Mouse (Mus musculus) intestine, embryonic 16.5 days (tissue): ENCODE results near the gene Slc28a3. TPM values are rescaled to one million over a fixed set of nuclear protein-coding genes. Genes with fewer than 3 reads are reported as not detected.

Experiments used
- ATAC-seq: fragments of 200-750 bp; cut with Nextera tagmentation; 2 replicates; pipeline ENCODE4 v1.8.0; 2017; ENCODE audit warnings: moderate TSS enrichment, moderate library complexity
- H3K27ac ChIP-seq: fragments of 300-500 bp; sonication (generic); 2 replicates; pipeline ENCODE4 v1.5.1; 2014; ENCODE audit warnings: mild to moderate bottlenecking, low read length
- H3K27me3 ChIP-seq: fragments of 300-500 bp; sonication (generic); replicated peaks from 2 replicates; pipeline ENCODE4 v1.6.1; 2014; ENCODE audit warnings: low read length, control low read depth, mixed read lengths; ENCODE audit not compliant: control insufficient read depth, insufficient read depth
- H3K36me3 ChIP-seq: fragments of 300-500 bp; sonication (generic); 2 replicates; pipeline ENCODE4 v1.6.1; 2014; ENCODE audit warnings: low read length, control low read depth; ENCODE audit not compliant: control insufficient read depth, insufficient read depth
- H3K4me1 ChIP-seq: fragments of 300-500 bp; sonication (generic); 2 replicates; pipeline ENCODE4 v1.6.1; 2014; ENCODE audit warnings: low read length, control low read depth, mixed read lengths; ENCODE audit not compliant: control insufficient read depth, insufficient read depth
- H3K4me2 ChIP-seq: fragments of 300-500 bp; sonication (generic); 2 replicates; pipeline ENCODE4 v1.6.1; 2014; ENCODE audit warnings: low read depth, low read length, control low read depth
- H3K4me3 ChIP-seq: fragments of 300-500 bp; sonication (generic); 2 replicates; pipeline ENCODE4 v1.5.1; 2014; ENCODE audit warnings: mild to moderate bottlenecking, low read length
- H3K9ac ChIP-seq: fragments of 300-500 bp; sonication (generic); 2 replicates; pipeline ENCODE4 v1.6.1; 2014; ENCODE audit warnings: low read depth, low read length
- H3K9me3 ChIP-seq: fragments of 300-500 bp; sonication (generic); 2 replicates; pipeline ENCODE4 v1.6.1; 2016; ENCODE audit warnings: low read length, control low read depth; ENCODE audit not compliant: control insufficient read depth
- WGBS: fragments of 180-500 bp; shearing (Covaris S2); extraction: QIAGEN DNeasy Blood & Tissue Kit; methylation state at CpG from one replicate; pipeline ENCODE4 v1.1.7; 2014; 5-methylcytosine and 5-hydroxymethylcytosine counted together
- polyA plus RNA-seq: library from polyadenylated mRNA; unstranded; fragments of >200 nt; fragmentation: Nextera tagmentation; extraction: Ambion mirVana; gene quantifications from 2 replicates; pipeline ENCODE4 v1.2.1, GENCODE M21; 2015

Gene Slc28a3
- 0.32 and 0.43 TPM in 2 replicates for polyA plus RNA-seq

DNA sequence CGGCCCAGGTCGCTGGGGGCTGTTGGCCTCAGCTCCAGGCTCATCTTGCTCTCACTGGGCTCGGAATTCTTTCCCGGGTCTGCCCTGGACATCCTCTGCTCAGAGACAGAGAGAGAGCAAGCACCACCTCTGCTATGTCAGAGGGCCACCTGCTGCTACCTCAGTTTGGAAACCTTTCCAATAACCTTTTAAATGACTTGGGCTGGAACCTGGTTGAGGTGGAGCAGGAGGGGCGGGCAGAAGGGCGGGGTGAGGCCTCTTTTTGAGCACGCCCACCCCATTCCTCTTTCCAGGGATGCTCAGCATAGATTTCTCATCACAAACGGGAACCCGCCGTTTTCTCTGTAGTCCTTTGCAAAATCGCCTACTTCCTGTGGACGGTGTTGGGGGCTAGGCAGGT, at the start of gene Slc28a3:
Gene Slc28a3 (minus strand): TSS at position 162 of the 400 bp plus-strand sequence.
- Histone ChIP-seq H3K36me3 (no peaks in the 10 kb centered on the region), H3K4me3 (no peak within 1 kb of the TSS), H3K27ac (no peak within 1 kb of the TSS), H3K4me1 (0 out of 2 replicates have a peak, but pooled peaks cover 2% of the 10 kb centered on the region), H3K9me3 (no peaks in the 10 kb centered on the region), H3K27me3 (no peaks in the 10 kb centered on the region), H3K9ac (no peak within 1 kb of the TSS), H3K4me2 (no peak within 1 kb of the TSS)
- WGBS, result 14% methylated on average over 12 of the region's 12 CpGs
- no peak for ATAC-seq

DNA sequence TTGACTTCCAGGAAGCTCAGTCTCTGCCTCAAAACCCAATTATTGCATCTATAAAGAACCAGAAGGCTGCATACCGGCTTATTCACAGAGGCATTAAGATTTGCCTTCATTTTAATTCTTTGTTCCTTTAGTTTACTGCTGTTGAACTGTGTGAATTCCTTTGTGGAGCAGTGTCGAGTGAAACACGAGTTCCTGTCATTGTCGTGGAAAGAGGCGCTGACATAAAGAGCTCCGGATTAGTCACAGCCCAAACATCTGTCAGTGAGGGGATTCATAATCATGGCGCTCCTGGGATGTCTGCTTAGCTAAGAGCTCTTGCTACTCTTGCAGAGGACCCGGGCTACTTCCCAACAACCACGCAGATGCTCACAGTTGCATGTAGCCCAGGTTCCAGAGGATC, 47.3 kb upstream of the Slc28a3 start:
- Histone ChIP-seq H3K4me3 (no peak overlapping the region), H3K4me1 (no peaks in the 10 kb centered on the region), H3K27ac (no peak overlapping the region), H3K27me3 (no peaks in the 10 kb centered on the region), H3K4me2 (no peak overlapping the region), H3K9me3 (no peaks in the 10 kb centered on the region), H3K36me3 (no peaks in the 10 kb centered on the region), H3K9ac (no peak overlapping the region)
- 44% methylated on average over 9 of the region's 9 CpGs for WGBS
- no peak for ATAC-seq

- H3K27me3 ChIP-seq, result no peaks in the 10 kb centered on the region
- H3K4me3 ChIP-seq, result no peak overlapping the region
- H3K4me1 ChIP-seq, result no peaks in the 10 kb centered on the region
- no peak overlapping the region for H3K4me2 ChIP-seq
- H3K36me3 ChIP-seq, result no peaks in the 10 kb centered on the region
- 74% methylated on average over 3 of the region's 3 CpGs for WGBS
- H3K9me3 ChIP-seq, result no peaks in the 10 kb centered on the region
- no peak for ATAC-seq
- no peak overlapping the region for H3K27ac ChIP-seq
- no peak overlapping the region for H3K9ac ChIP-seq
These were observed 46.2 kb upstream of the Slc28a3 start for GRCm38 (mm10) chr13:58656885-58657284.

- Histone ChIP-seq H3K9ac (no peak overlapping the region), H3K4me2 (no peak overlapping the region), H3K9me3 (no peaks in the 10 kb centered on the region), H3K4me1 (no peaks in the 10 kb centered on the region), H3K27ac (no peak overlapping the region), H3K27me3 (no peaks in the 10 kb centered on the region), H3K4me3 (no peak overlapping the region), H3K36me3 (no peaks in the 10 kb centered on the region)
- WGBS, result 75% methylated on average over 10 of the region's 10 CpGs
- no peak for ATAC-seq
These were observed 44.9 kb upstream of the Slc28a3 start for GRCm38 (mm10) chr13:58655552-58655951.

DNA sequence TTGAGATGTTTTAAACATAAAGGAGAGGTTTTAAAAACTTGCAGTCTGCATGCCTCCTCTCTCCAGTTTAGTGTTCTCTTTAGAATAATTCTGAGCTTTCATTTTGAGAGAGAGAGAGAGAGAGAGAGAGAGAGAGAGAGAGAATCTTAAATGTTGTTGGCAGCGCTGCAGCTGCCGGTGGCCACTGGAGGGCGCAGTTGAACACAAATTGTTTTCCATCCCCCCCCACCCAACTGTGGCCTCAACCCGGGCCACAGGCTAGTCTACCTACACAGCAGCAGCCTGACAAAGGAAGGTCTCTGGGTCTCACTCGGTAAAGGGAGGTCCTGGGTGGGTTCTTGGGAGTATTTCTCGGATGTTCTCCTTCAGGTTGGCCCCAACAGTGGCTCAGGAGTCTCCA, 29.7 kb upstream of the Slc28a3 start:
- WGBS, result 10% methylated on average over 6 of the region's 6 CpGs
- ATAC-seq, result no peak
- H3K4me2 ChIP-seq, result no peak overlapping the region
- H3K9ac ChIP-seq, result no peak overlapping the region
- no peak overlapping the region for H3K4me3 ChIP-seq
- no peaks in the 10 kb centered on the region for H3K27me3 ChIP-seq
- H3K27ac ChIP-seq, result no peak overlapping the region
- no peaks in the 10 kb centered on the region for H3K9me3 ChIP-seq
- no peaks in the 10 kb centered on the region for H3K36me3 ChIP-seq
- H3K4me1 ChIP-seq, result no peaks in the 10 kb centered on the region

DNA sequence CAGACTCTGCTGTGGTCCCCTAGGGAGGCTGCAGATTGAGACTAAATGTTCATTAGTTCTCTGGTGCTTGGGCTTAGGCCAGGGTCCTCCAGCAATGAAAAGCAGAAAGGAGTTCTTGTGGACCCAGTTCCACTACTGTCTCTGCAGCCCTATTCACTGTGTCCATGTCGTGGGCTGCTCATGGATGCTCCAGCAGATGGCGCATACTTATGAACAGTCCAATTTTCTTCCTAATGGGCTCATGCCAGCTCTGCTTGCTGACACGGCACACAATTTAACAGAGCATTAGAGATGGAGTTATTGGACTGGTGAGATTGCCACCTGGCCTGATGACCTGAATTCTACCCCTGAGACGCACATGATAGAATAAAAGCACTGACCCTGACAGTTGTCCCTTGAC, 28.3 kb upstream of the Slc28a3 start:
- H3K9ac ChIP-seq, result no peak overlapping the region
- 43% methylated on average over 4 of the region's 4 CpGs for WGBS
- no peaks in the 10 kb centered on the region for H3K36me3 ChIP-seq
- H3K4me1 ChIP-seq, result no peaks in the 10 kb centered on the region
- no peak overlapping the region for H3K27ac ChIP-seq
- H3K4me3 ChIP-seq, result no peak overlapping the region
- no peaks in the 10 kb centered on the region for H3K27me3 ChIP-seq
- no peak overlapping the region for H3K4me2 ChIP-seq
- H3K9me3 ChIP-seq, result no peaks in the 10 kb centered on the region
- ATAC-seq, result no peak

- Histone ChIP-seq H3K27ac (no peak overlapping the region), H3K36me3 (no peaks in the 10 kb centered on the region), H3K9me3 (no peaks in the 10 kb centered on the region), H3K4me1 (no peaks in the 10 kb centered on the region), H3K4me2 (no peak overlapping the region), H3K4me3 (no peak overlapping the region), H3K27me3 (no peaks in the 10 kb centered on the region), H3K9ac (no peak overlapping the region)
- 14% methylated on average over 13 of the region's 13 CpGs for WGBS
- ATAC-seq, result no peak
These were observed 26.8 kb upstream of the Slc28a3 start for GRCm38 (mm10) chr13:58637360-58638002.

DNA sequence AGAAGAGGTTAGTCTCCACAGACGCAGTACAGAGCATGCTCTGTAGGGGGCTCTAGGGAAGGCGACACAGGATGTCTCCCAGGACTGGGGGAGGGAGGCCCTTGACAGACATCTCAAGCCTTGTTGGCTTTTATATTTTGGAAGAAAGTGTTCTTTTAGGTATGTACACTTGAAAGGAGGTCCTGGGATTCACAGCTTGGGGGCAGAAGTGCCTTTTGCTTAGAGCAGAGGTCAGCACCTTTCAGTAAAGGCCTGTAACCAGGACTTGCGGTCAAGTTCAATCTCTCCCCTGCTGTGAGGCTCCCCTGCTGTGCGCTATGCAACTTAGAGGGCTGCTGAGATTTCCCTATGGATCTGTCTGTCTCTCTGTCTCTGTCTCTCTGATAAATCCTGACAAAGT, 23.2 kb upstream of the Slc28a3 start:
- 40% methylated on average over 4 of the region's 4 CpGs for WGBS
- H3K9me3 ChIP-seq, result no peaks in the 10 kb centered on the region
- no peak overlapping the region for H3K9ac ChIP-seq
- no peak overlapping the region for H3K4me2 ChIP-seq
- H3K4me3 ChIP-seq, result no peak overlapping the region
- no peaks in the 10 kb centered on the region for H3K36me3 ChIP-seq
- H3K27ac ChIP-seq, result no peak overlapping the region
- peaks cover 4% of the 10 kb centered on the region; the same call in 1 of the 2 replicates for H3K4me1 ChIP-seq
- H3K27me3 ChIP-seq, result no peaks in the 10 kb centered on the region
- no peak for ATAC-seq

DNA sequence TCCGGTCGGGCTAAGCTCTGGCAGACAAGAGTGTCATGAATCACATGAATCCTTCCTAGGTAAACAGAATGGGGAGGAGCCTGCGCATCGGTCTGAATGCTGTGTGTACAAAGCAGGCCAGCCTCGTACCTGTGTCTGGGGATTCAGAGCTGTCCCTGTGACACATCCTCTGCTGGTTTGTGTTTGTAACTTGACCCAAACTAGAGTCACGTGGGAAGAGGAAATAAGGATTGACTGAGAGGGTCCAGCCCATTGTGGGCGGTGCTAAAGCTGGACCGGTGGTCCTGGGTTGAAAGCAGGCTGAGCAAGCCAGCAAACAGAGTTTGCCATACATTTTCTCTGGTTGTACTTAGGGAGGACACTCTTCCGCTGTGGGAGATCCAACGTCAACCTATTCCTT, 20.1 kb upstream of the Slc28a3 start:
- H3K27ac ChIP-seq, result no peak overlapping the region
- ATAC-seq, result no peak

More for the DNA sequence above, 20.1 kb upstream of the Slc28a3 start:
- Histone ChIP-seq H3K9me3 (no peaks in the 10 kb centered on the region), H3K4me3 (no peak overlapping the region), H3K27me3 (no peaks in the 10 kb centered on the region), H3K36me3 (no peaks in the 10 kb centered on the region), H3K4me2 (no peak overlapping the region), H3K9ac (no peak overlapping the region), H3K4me1 (peaks cover 4% of the 10 kb centered on the region; the same call in 1 of the 2 replicates)
- WGBS, result 39% methylated on average over 10 of the region's 10 CpGs
